Mouse (Mus musculus): ENCODE data around the gene Vps35l. TPM values are rescaled to one million over a fixed set of nuclear protein-coding genes. Genes with fewer than 3 reads are reported as not detected.

Vps35l gene
- total and polyA plus RNA-seq, 2 experiments from 2014 or later = 41.0 to 63.8 TPM

- H3K27ac ChIP-seq (ENCODE audit: low read depth) = no peak overlapping the region
- peaks cover 13% of the 10 kb centered on the region; the same call in 1 of the 2 replicates for H3K4me1 ChIP-seq (ENCODE audit: control insufficient read depth, insufficient read depth)
- no peaks in the 10 kb centered on the region for H3K27me3 ChIP-seq (ENCODE audit: control insufficient read depth, insufficient read depth, low read length)
- no peak overlapping the region for H3K4me3 ChIP-seq (ENCODE audit: low read depth, low read length)
- ATAC-seq (ENCODE audit: insufficient read depth, low read depth) (no peak), DNase-seq (ENCODE audit: low spot score) (no peak)
- H3K36me3 ChIP-seq (replicated peaks; ENCODE audit: control insufficient read depth, insufficient read depth, low read length) = peaks cover 35% of the 10 kb centered on the region
- H3K9me3 ChIP-seq (replicated peaks; ENCODE audit: control insufficient read depth, low read length) = no peaks in the 10 kb centered on the region
- no peak overlapping the region for H3K4me2 ChIP-seq (ENCODE audit: low read depth, low read length)
- 86% methylated on average over 8 of the region's 8 CpGs for WGBS
- TF ChIP-seq EP300 (IDR thresholded peaks at IDR 0.05; ENCODE audit: low read depth) = no peak
- TF ChIP-seq CTCF (IDR thresholded peaks at IDR 0.05; ENCODE audit: low read depth) = no peak
- no peak overlapping the region for H3K9ac ChIP-seq (replicated peaks; ENCODE audit: low read depth, low read length)
These were observed 63.4 kb downstream of the Vps35l start for GRCm38 (mm10) chr7:118803425-118803824.

GRCm38 (mm10) chr7:118806631-118807411, 66.8 kb downstream of the Vps35l start:
- ATAC-seq (ENCODE audit: insufficient read depth, low read depth) (peak; percentile 58; the same call in 1 of the 2 replicates), DNase-seq (ENCODE audit: low spot score) (peak; percentile 30)
- Histone ChIP-seq H3K27ac (ENCODE audit: low read depth) (peak overlapping the region; percentile 57), H3K27me3 (ENCODE audit: control insufficient read depth, insufficient read depth, low read length) (no peaks in the 10 kb centered on the region), H3K36me3 (replicated peaks; ENCODE audit: control insufficient read depth, insufficient read depth, low read length) (peaks cover 22% of the 10 kb centered on the region), H3K4me1 (ENCODE audit: control insufficient read depth, insufficient read depth) (peaks cover 13% of the 10 kb centered on the region; the same call in 1 of the 2 replicates), H3K9ac (replicated peaks; ENCODE audit: low read depth, low read length) (no peak overlapping the region), H3K9me3 (replicated peaks; ENCODE audit: control insufficient read depth, low read length) (no peaks in the 10 kb centered on the region), H3K4me2 (ENCODE audit: low read depth, low read length) (no peak overlapping the region), H3K4me3 (ENCODE audit: low read depth, low read length) (no peak overlapping the region)
- TF ChIP-seq CTCF (IDR thresholded peaks at IDR 0.05; ENCODE audit: low read depth) = no peak
- TF ChIP-seq EP300 (IDR thresholded peaks at IDR 0.05; ENCODE audit: low read depth) = no peak
- 44% methylated on average over 16 of the region's 16 CpGs for WGBS

- WGBS = 56% methylated on average over 8 of the region's 8 CpGs
- TF ChIP-seq CTCF (IDR thresholded peaks at IDR 0.05; ENCODE audit: low read depth) (no peak), EP300 (IDR thresholded peaks at IDR 0.05; ENCODE audit: low read depth) (no peak)
- Histone ChIP-seq H3K4me1 (ENCODE audit: control insufficient read depth, insufficient read depth) (peaks cover 13% of the 10 kb centered on the region; the same call in 1 of the 2 replicates), H3K9me3 (replicated peaks; ENCODE audit: control insufficient read depth, low read length) (no peaks in the 10 kb centered on the region), H3K27me3 (ENCODE audit: control insufficient read depth, insufficient read depth, low read length) (no peaks in the 10 kb centered on the region), H3K9ac (replicated peaks; ENCODE audit: low read depth, low read length) (no peak overlapping the region), H3K27ac (ENCODE audit: low read depth) (no peak overlapping the region), H3K4me3 (ENCODE audit: low read depth, low read length) (no peak overlapping the region), H3K36me3 (replicated peaks; ENCODE audit: control insufficient read depth, insufficient read depth, low read length) (peaks cover 16% of the 10 kb centered on the region), H3K4me2 (ENCODE audit: low read depth, low read length) (no peak overlapping the region)
- DNase-seq (ENCODE audit: low spot score) (peak; percentile 43), ATAC-seq (ENCODE audit: insufficient read depth, low read depth) (peak; percentile 66)
These were observed 67.9 kb downstream of the Vps35l start for GRCm38 (mm10) chr7:118807899-118808298.

- Histone ChIP-seq H3K36me3 (replicated peaks; ENCODE audit: control insufficient read depth, insufficient read depth, low read length) (peaks cover 26% of the 10 kb centered on the region), H3K9ac (replicated peaks; ENCODE audit: low read depth, low read length) (no peak overlapping the region), H3K27ac (ENCODE audit: low read depth) (no peak overlapping the region), H3K4me2 (ENCODE audit: low read depth, low read length) (no peak overlapping the region), H3K4me3 (ENCODE audit: low read depth, low read length) (no peak overlapping the region), H3K9me3 (replicated peaks; ENCODE audit: control insufficient read depth, low read length) (no peaks in the 10 kb centered on the region), H3K27me3 (ENCODE audit: control insufficient read depth, insufficient read depth, low read length) (no peaks in the 10 kb centered on the region), H3K4me1 (ENCODE audit: control insufficient read depth, insufficient read depth) (0 out of 2 replicates have a peak, but pooled peaks cover 13% of the 10 kb centered on the region)
- DNase-seq (ENCODE audit: low spot score) = no peak
- ATAC-seq (ENCODE audit: insufficient read depth, low read depth) = no peak
- TF ChIP-seq CTCF (IDR thresholded peaks at IDR 0.05; ENCODE audit: low read depth) (no peak), EP300 (IDR thresholded peaks at IDR 0.05; ENCODE audit: low read depth) (no peak)
- 64% methylated on average over 12 of the region's 12 CpGs for WGBS
These were observed 71.5 kb downstream of the Vps35l start for GRCm38 (mm10) chr7:118811407-118812106.

GRCm38 (mm10) chr7:118813592-118813991, 73.6 kb downstream of the Vps35l start:
- TF ChIP-seq CTCF (IDR thresholded peaks at IDR 0.05; ENCODE audit: low read depth) = no peak
- TF ChIP-seq EP300 (IDR thresholded peaks at IDR 0.05; ENCODE audit: low read depth) = no peak
- no peak overlapping the region for H3K9ac ChIP-seq (replicated peaks; ENCODE audit: low read depth, low read length)
- WGBS = 89% methylated on average over 4 of the region's 4 CpGs
- DNase-seq (ENCODE audit: low spot score) (no peak), ATAC-seq (ENCODE audit: insufficient read depth, low read depth) (no peak)
- no peak overlapping the region for H3K27ac ChIP-seq (ENCODE audit: low read depth)
- no peaks in the 10 kb centered on the region for H3K4me1 ChIP-seq (ENCODE audit: control insufficient read depth, insufficient read depth)
- H3K4me2 ChIP-seq (ENCODE audit: low read depth, low read length) = no peak overlapping the region
- no peaks in the 10 kb centered on the region for H3K27me3 ChIP-seq (ENCODE audit: control insufficient read depth, insufficient read depth, low read length)
- H3K9me3 ChIP-seq (replicated peaks; ENCODE audit: control insufficient read depth, low read length) = no peaks in the 10 kb centered on the region
- H3K4me3 ChIP-seq (ENCODE audit: low read depth, low read length) = no peak overlapping the region
- peaks cover 38% of the 10 kb centered on the region for H3K36me3 ChIP-seq (replicated peaks; ENCODE audit: control insufficient read depth, insufficient read depth, low read length)
